Mouse (Mus musculus) MEL (cell line): ENCODE data around the gene Gm49486. TPM values are rescaled to one million over a fixed set of nuclear protein-coding genes. Genes with fewer than 3 reads are reported as not detected.
A peak's percentile ranks its signal among the peaks of the same experiment; 100 is the strongest.

ENCODE experiments used
- DNase-seq: peaks from one replicate; pipeline ENCODE4 v3.0.0; 2011; ENCODE audit warnings: low read depth, low spot score
- H3K27ac ChIP-seq: 2 replicates; pipeline ENCODE4 v1.5.1; 2012; ENCODE audit warnings: low read depth, mild to moderate bottlenecking, control low read depth, low read length, moderate library complexity; ENCODE audit not compliant: control insufficient read depth
- H3K27me3 ChIP-seq, 2 experiments: fragments of 150-350 bp in 1 of 2; sonication (generic) in 1 of 2; 2 replicates each; pipeline ENCODE4 v1.6.1; 2012; ENCODE audit warnings: low read length in 2 of 2, mild to moderate bottlenecking in 2 of 2, improper control_type of control experiment in 1 of 2, moderate library complexity in 1 of 2; ENCODE audit not compliant: insufficient read depth in 2 of 2, control insufficient read depth in 1 of 2
- H3K36me3 ChIP-seq, 2 experiments: 2 replicates each; pipeline ENCODE4 v1.6.1; 2012 to 2014; ENCODE audit warnings: low read length in 2 of 2, improper control_type of control experiment in 1 of 2, inconsistent platforms in 1 of 2, mild to moderate bottlenecking in 1 of 2; ENCODE audit not compliant: insufficient read depth in 2 of 2, control insufficient read depth in 1 of 2
- H3K4me1 ChIP-seq, 2 experiments: fragments of 150-350 bp in 1 of 2; sonication (generic) in 1 of 2; 2 replicates each; pipeline ENCODE4 v1.6.1; 2012; ENCODE audit warnings: low read length in 2 of 2, improper control_type of control experiment in 1 of 2, mild to moderate bottlenecking in 1 of 2; ENCODE audit not compliant: insufficient read depth in 2 of 2, control insufficient read depth in 1 of 2
- H3K4me3 ChIP-seq, 2 experiments: fragments of 150-350 bp in 1 of 2; sonication (generic) in 1 of 2; 2 replicates each; pipeline ENCODE4 v1.5.1; 2012; ENCODE audit warnings: low read depth in 2 of 2, low read length in 2 of 2, mild to moderate bottlenecking in 2 of 2, moderate library complexity in 2 of 2, control low read depth in 1 of 2, improper control_type of control experiment in 1 of 2; ENCODE audit not compliant: control insufficient read depth in 1 of 2, insufficient read depth in 1 of 2
- H3K79me2 ChIP-seq: 2 replicates; pipeline ENCODE4 v1.6.1; 2012; ENCODE audit warnings: mild to moderate bottlenecking, low read length, moderate library complexity; ENCODE audit not compliant: control insufficient read depth, poor library complexity, insufficient read depth
- H3K9ac ChIP-seq: 2 replicates; pipeline ENCODE4 v1.6.1; 2012; ENCODE audit warnings: low read depth, mild to moderate bottlenecking, control low read depth, low read length, moderate library complexity; ENCODE audit not compliant: control insufficient read depth, poor library complexity, severe bottlenecking
- H3K9me3 ChIP-seq: fragments of 150-350 bp; sonication (generic); replicated peaks from 2 replicates; pipeline ENCODE4 v1.6.1; 2012; ENCODE audit warnings: mild to moderate bottlenecking, low read length, improper control_type of control experiment, moderate library complexity; ENCODE audit not compliant: insufficient read depth
- BHLHE40 ChIP-seq: IDR thresholded peaks from 2 replicates; pipeline ENCODE4 v1.6.1; 2012; ENCODE audit warnings: low read depth, mild to moderate bottlenecking, inconsistent platforms, low read length, improper control_type of control experiment, borderline replicate concordance
- CTCF ChIP-seq, 3 experiments: IDR thresholded peaks in 2 of 3; conservative IDR thresholded peaks in 1 of 3; 2 replicates each; pipeline ENCODE4 v1.5.1; 2011 to 2012; ENCODE audit warnings: low read length in 3 of 3, low read depth in 2 of 3, mild to moderate bottlenecking in 2 of 3, improper control_type of control experiment in 1 of 3, inconsistent platforms in 1 of 3, mixed read lengths in 1 of 3, moderate library complexity in 1 of 3; ENCODE audit not compliant: control insufficient read depth in 1 of 3, insufficient read depth in 1 of 3, poor library complexity in 1 of 3, severe bottlenecking in 1 of 3
- E2F4 ChIP-seq: IDR thresholded peaks from 2 replicates; pipeline ENCODE4 v1.6.1; 2011; ENCODE audit warnings: low read depth, low read length, improper control_type of control experiment, borderline replicate concordance
- EP300 ChIP-seq, 2 experiments: IDR thresholded peaks; 2 replicates each; pipeline ENCODE4 v1.6.1; 2011; ENCODE audit warnings: improper control_type of control experiment in 2 of 2, low read length in 2 of 2, low read depth in 1 of 2, mild to moderate bottlenecking in 1 of 2
- GABPA ChIP-seq: IDR thresholded peaks from 2 replicates; pipeline ENCODE4 v1.6.1; 2012; ENCODE audit warnings: low read depth, mild to moderate bottlenecking, inconsistent platforms, low read length, improper control_type of control experiment, moderate library complexity
- GATA1 ChIP-seq: IDR thresholded peaks from 2 replicates; pipeline ENCODE4 v1.6.1; 2011; ENCODE audit warnings: low read depth, low read length, improper control_type of control experiment
- HCFC1 ChIP-seq: IDR thresholded peaks from 2 replicates; pipeline ENCODE4 v1.6.1; 2012; ENCODE audit warnings: low read depth, mild to moderate bottlenecking, inconsistent platforms, low read length, improper control_type of control experiment, moderate library complexity
- JUND ChIP-seq: IDR thresholded peaks from 2 replicates; pipeline ENCODE4 v1.6.1; 2011; ENCODE audit warnings: low read depth, mild to moderate bottlenecking, improper control_type of control experiment, low read length
- KAT2A ChIP-seq: conservative IDR thresholded peaks from 2 replicates; pipeline ENCODE4 v1.6.1; 2012; ENCODE audit warnings: low read depth, low read length, improper control_type of control experiment, inconsistent platforms
- MAFK ChIP-seq: IDR thresholded peaks from 2 replicates; pipeline ENCODE4 v1.6.1; 2011; ENCODE audit warnings: low read depth, mild to moderate bottlenecking, low read length, improper control_type of control experiment, borderline replicate concordance
- MEF2A ChIP-seq: IDR thresholded peaks from 2 replicates; pipeline ENCODE4 v1.6.1; 2014; ENCODE audit warnings: low read depth, mild to moderate bottlenecking, inconsistent platforms, low read length, improper control_type of control experiment; ENCODE audit not compliant: poor library complexity, insufficient replicate concordance, severe bottlenecking; ENCODE audit errors: extremely low read depth
- MXI1 ChIP-seq: IDR thresholded peaks from 2 replicates; pipeline ENCODE4 v1.6.1; 2011; ENCODE audit warnings: mild to moderate bottlenecking, low read depth, low read length, improper control_type of control experiment
- MYC ChIP-seq: IDR thresholded peaks from 2 replicates; pipeline ENCODE4 v1.6.1; 2011; ENCODE audit warnings: low read depth, mild to moderate bottlenecking, low read length, improper control_type of control experiment, moderate library complexity
- POLR2AphosphoS2 ChIP-seq: IDR thresholded peaks from 2 replicates; pipeline ENCODE4 v1.6.1; 2011; ENCODE audit warnings: low read length, improper control_type of control experiment
- RAD21 ChIP-seq: IDR thresholded peaks from 2 replicates; pipeline ENCODE4 v1.6.1; 2011; ENCODE audit warnings: mild to moderate bottlenecking, low read depth, low read length, improper control_type of control experiment
- RCOR1 ChIP-seq: IDR thresholded peaks from 2 replicates; pipeline ENCODE4 v1.6.1; 2012; ENCODE audit warnings: low read depth, mild to moderate bottlenecking, inconsistent platforms, low read length, improper control_type of control experiment
- SIN3A ChIP-seq: IDR thresholded peaks from 2 replicates; pipeline ENCODE4 v1.6.1; 2012; ENCODE audit warnings: low read length, improper control_type of control experiment, inconsistent platforms
- SMC3 ChIP-seq: IDR thresholded peaks from 2 replicates; pipeline ENCODE4 v1.6.1; 2011; ENCODE audit warnings: low read depth, low read length, improper control_type of control experiment
- TAL1 ChIP-seq: IDR thresholded peaks from 2 replicates; pipeline ENCODE4 v1.6.1; 2012; ENCODE audit warnings: mild to moderate bottlenecking, inconsistent platforms, low read length, moderate library complexity, mixed read lengths
- TBP ChIP-seq: IDR thresholded peaks from 2 replicates; pipeline ENCODE4 v1.8.0; 2011; ENCODE audit warnings: low read depth, low read length, improper control_type of control experiment
- UBTF ChIP-seq: IDR thresholded peaks from 2 replicates; pipeline ENCODE4 v1.6.1; 2012; ENCODE audit warnings: low read depth, mild to moderate bottlenecking, inconsistent platforms, low read length, improper control_type of control experiment, moderate library complexity, borderline replicate concordance; ENCODE audit not compliant: insufficient read depth
- ZC3H11A ChIP-seq: IDR thresholded peaks from 2 replicates; pipeline ENCODE4 v1.6.1; 2012; ENCODE audit warnings: low read depth, mild to moderate bottlenecking, inconsistent platforms, low read length, improper control_type of control experiment
- ZMIZ1 ChIP-seq: IDR thresholded peaks from 2 replicates; pipeline ENCODE4 v1.6.1; 2012; ENCODE audit warnings: low read depth, mild to moderate bottlenecking, inconsistent platforms, low read length, improper control_type of control experiment, moderate library complexity
- ZNF384 ChIP-seq: IDR thresholded peaks from 2 replicates; pipeline ENCODE4 v1.6.1; 2012; ENCODE audit warnings: low read depth, mild to moderate bottlenecking, inconsistent platforms, low read length, improper control_type of control experiment
- polyA plus RNA-seq, 2 experiments: library from polyadenylated mRNA; stranded (reverse) in 1 of 2; unstranded in 1 of 2; fragments of >175 nt in 1 of 2; fragments of >200 nt in 1 of 2; gene quantifications; 2 replicates each; pipeline versions ENCODE4 v1.2.1 to v1.2.4; 2012; ENCODE audit warnings: low replicate concordance in 2 of 2, low read depth in 1 of 2; ENCODE audit not compliant: insufficient read length in 2 of 2, insufficient read depth in 1 of 2, missing spikeins in 1 of 2
- total RNA-seq: library from RNA; depleted of rRNA; stranded (reverse); fragments of 300-350 nt; gene quantifications from 2 replicates; pipeline ENCODE4 v1.2.3, GENCODE M21; 2012

The Gm49486 gene
- total and polyA plus RNA-seq, 3 experiments, result 0.12 to 0.46 TPM; not detected in 1

GRCm38 (mm10) chr15:79243234-79244042 lies 14.2 kb downstream of the Gm49486 start (continued):
- TF ChIP-seq GABPA (no peak), SIN3A (peak; percentile 73), UBTF (no peak), ZNF384 (no peak), MYC (peak; percentile 96), SMC3 (peak; percentile 95), EP300 (IDR thresholded peaks at IDR 0.05; ENCODE audit: low read depth in 1 of 2, low read length in 2 of 2) (no peak), RCOR1 (no peak), GATA1 (no peak), MXI1 (peak; percentile 67; the same call in 1 of the 2 replicates), KAT2A (no peak), POLR2AphosphoS2 (no peak), JUND (no peak), CTCF (IDR thresholded peaks at IDR 0.05 in 2 of 3, conservative IDR thresholded peaks at IDR 0.05 in 1 of 3; ENCODE audit: control insufficient read depth in 1 of 3, insufficient read depth in 1 of 3, low read depth in 2 of 3, low read length in 3 of 3, poor library complexity in 1 of 3, severe bottlenecking in 1 of 3) (peak; percentile 97 to 100 (median 99)), MAFK (no peak), ZC3H11A (peak; percentile 87), TBP (no peak), TAL1 (no peak), MEF2A (no peak), BHLHE40 (no peak)

- Histone ChIP-seq H3K9me3 (no peaks in the 10 kb centered on the region), H3K27me3 (no peaks in the 10 kb centered on the region), H3K36me3 (peaks cover 0 to 2% of the 10 kb centered on the region in 2 experiments; a peak in 1 of 4 replicates), H3K4me3 (no peak overlapping the region), H3K27ac (no peak overlapping the region), H3K9ac (no peak overlapping the region), H3K4me1 (no peaks in the 10 kb centered on the region), H3K79me2 (no peaks in the 10 kb centered on the region)
- DNase-seq, result no peak
- TF ChIP-seq GABPA (no peak), EP300 (IDR thresholded peaks at IDR 0.05; ENCODE audit: low read depth in 1 of 2, low read length in 2 of 2) (no peak), MXI1 (no peak), RAD21 (no peak), E2F4 (no peak), HCFC1 (no peak), ZMIZ1 (no peak)
Measured at GRCm38 (mm10) chr15:79244071-79244893, 15.1 kb downstream of the Gm49486 start.
